Mouse (Mus musculus) ES-E14 (cell line): ENCODE measurements around the gene Fam169b.

Source experiments
- CHD2 ChIP-seq: IDR thresholded peaks from 2 replicates; pipeline ENCODE4 v1.6.1; 2014; ENCODE audit warnings: mild to moderate bottlenecking, low read depth, low read length, inconsistent platforms
- HCFC1 ChIP-seq: IDR thresholded peaks from 2 replicates; pipeline ENCODE4 v1.6.1; 2012; ENCODE audit warnings: low read length, inconsistent platforms, borderline replicate concordance; ENCODE audit not compliant: insufficient read depth
- MAFK ChIP-seq: IDR thresholded peaks from 2 replicates; pipeline ENCODE4 v1.6.1; 2014; ENCODE audit warnings: mild to moderate bottlenecking, low read depth, low read length, inconsistent platforms; ENCODE audit not compliant: insufficient read depth
- ZC3H11A ChIP-seq: IDR thresholded peaks from 2 replicates; pipeline ENCODE4 v1.6.1; 2012; ENCODE audit warnings: low read depth, mild to moderate bottlenecking, inconsistent platforms, low read length, borderline replicate concordance
- ZNF384 ChIP-seq: IDR thresholded peaks from 2 replicates; pipeline ENCODE4 v1.6.1; 2012; ENCODE audit warnings: low read depth, low read length, inconsistent platforms

- no peak for TF ChIP-seq CHD2
- TF ChIP-seq HCFC1, result no peak
- no peak for TF ChIP-seq ZNF384
- TF ChIP-seq MAFK, result no peak
- no peak for TF ChIP-seq ZC3H11A
Observed at GRCm38 (mm10) chr7:68280352-68280869, 6.8 kb downstream of the Fam169b start.
